Mouse (Mus musculus) hindbrain, embryonic 11.5 days (tissue): ENCODE measurements around the gene Gimap9. TPM values are rescaled to one million over a fixed set of nuclear protein-coding genes. Genes with fewer than 3 reads are reported as not detected.

Source experiments
- ATAC-seq: fragments of 200-750 bp; cut with Nextera tagmentation; 2 replicates; pipeline ENCODE4 v1.8.0; 2017; ENCODE audit warnings: mild to moderate bottlenecking, moderate TSS enrichment, moderate library complexity; ENCODE audit not compliant: low FRiP score
- DNase-seq: peaks from one replicate; pipeline ENCODE4 v3.0.0-alpha.2; 2015; ENCODE audit warnings: low spot score
- H3K27ac ChIP-seq: fragments of 300-500 bp; sonication (generic); 2 replicates; pipeline ENCODE4 v1.5.1; 2014; ENCODE audit warnings: mild to moderate bottlenecking, low read depth, low read length
- H3K27me3 ChIP-seq: fragments of 300-500 bp; sonication (generic); 2 replicates; pipeline ENCODE4 v1.6.1; 2014; ENCODE audit warnings: mild to moderate bottlenecking, low read length, moderate library complexity, mixed read lengths; ENCODE audit not compliant: control insufficient read depth, insufficient read depth
- H3K36me3 ChIP-seq: fragments of 300-500 bp; sonication (generic); 2 replicates; pipeline ENCODE4 v1.6.1; 2014; ENCODE audit warnings: mild to moderate bottlenecking, low read length, moderate library complexity, mixed read lengths; ENCODE audit not compliant: control insufficient read depth, insufficient read depth
- H3K4me1 ChIP-seq: fragments of 300-500 bp; sonication (generic); replicated peaks from 2 replicates; pipeline ENCODE4 v1.6.1; 2014; ENCODE audit warnings: low read length, mixed read lengths; ENCODE audit not compliant: control insufficient read depth, insufficient read depth
- H3K4me2 ChIP-seq: fragments of 300-500 bp; sonication (generic); replicated peaks from 2 replicates; pipeline ENCODE4 v1.6.1; 2014; ENCODE audit warnings: mild to moderate bottlenecking, low read depth, low read length
- H3K4me3 ChIP-seq: fragments of 300-500 bp; sonication (generic); 2 replicates; pipeline ENCODE4 v1.5.1; 2014; ENCODE audit warnings: low read depth, low read length
- H3K9ac ChIP-seq: fragments of 300-500 bp; sonication (generic); 2 replicates; pipeline ENCODE4 v1.6.1; 2014; ENCODE audit warnings: low read depth, low read length
- H3K9me3 ChIP-seq: fragments of 300-500 bp; sonication (generic); 2 replicates; pipeline ENCODE4 v1.6.1; 2016; ENCODE audit warnings: low read length; ENCODE audit not compliant: control insufficient read depth
- WGBS: fragments of 180-500 bp; shearing (Covaris S2); extraction: QIAGEN DNeasy Blood & Tissue Kit; methylation state at CpG from one replicate; pipeline ENCODE4 v1.1.7; 2014; 5-methylcytosine and 5-hydroxymethylcytosine counted together
- polyA plus RNA-seq: library from polyadenylated mRNA; unstranded; fragments of >200 nt; fragmentation: Nextera tagmentation; extraction: Ambion mirVana; gene quantifications from 2 replicates; pipeline ENCODE4 v1.2.1, GENCODE M21; 2014

The Gimap9 gene
- polyA plus RNA-seq, 1 experiment from 2014 or later, result 4.8 TPM

- 90% methylated on average over 2 of the region's 2 CpGs for WGBS
- no peak for DNase-seq
- ATAC-seq, result no peak
These were observed 40.8 kb upstream of the Gimap9 start for GRCm38 (mm10) chr6:48635105-48635504.

GRCm38 (mm10) chr6:48636515-48636914 lies 39.4 kb upstream of the Gimap9 start:
- Histone ChIP-seq H3K4me2 (no peak overlapping the region), H3K27ac (no peak overlapping the region), H3K36me3 (no peaks in the 10 kb centered on the region), H3K4me1 (no peaks in the 10 kb centered on the region), H3K9ac (no peak overlapping the region), H3K9me3 (no peaks in the 10 kb centered on the region), H3K27me3 (no peaks in the 10 kb centered on the region), H3K4me3 (no peak overlapping the region)
- WGBS, result 35% methylated on average over 6 of the region's 6 CpGs
- ATAC-seq, result no peak
- no peak for DNase-seq

More at GRCm38 (mm10) chr6:48635105-48635504, 40.8 kb upstream of the Gimap9 start:
- no peaks in the 10 kb centered on the region for H3K36me3 ChIP-seq
- H3K9me3 ChIP-seq, result no peaks in the 10 kb centered on the region
- H3K27me3 ChIP-seq, result no peaks in the 10 kb centered on the region; the same call in 1 of the 2 replicates
- H3K4me2 ChIP-seq, result no peak overlapping the region
- no peak overlapping the region for H3K27ac ChIP-seq
- no peak overlapping the region for H3K9ac ChIP-seq
- H3K4me3 ChIP-seq, result no peak overlapping the region
- no peaks in the 10 kb centered on the region for H3K4me1 ChIP-seq

- Histone ChIP-seq H3K27me3 (no peaks in the 10 kb centered on the region), H3K9ac (no peak overlapping the region), H3K4me2 (no peak overlapping the region), H3K36me3 (no peaks in the 10 kb centered on the region), H3K4me1 (no peaks in the 10 kb centered on the region), H3K27ac (no peak overlapping the region), H3K9me3 (no peaks in the 10 kb centered on the region), H3K4me3 (no peak overlapping the region)
- DNase-seq (no peak), ATAC-seq (no peak)
- WGBS, result 62% methylated on average over 6 of the region's 6 CpGs
These were observed 38.0 kb upstream of the Gimap9 start for GRCm38 (mm10) chr6:48637811-48638500.

- H3K4me3 ChIP-seq, result no peak overlapping the region
These were observed 37.4 kb upstream of the Gimap9 start for GRCm38 (mm10) chr6:48638553-48638952.

GRCm38 (mm10) chr6:48641391-48641790 lies 34.5 kb upstream of the Gimap9 start:
- DNase-seq, result no peak
- H3K9ac ChIP-seq, result no peak overlapping the region
- no peak overlapping the region for H3K4me3 ChIP-seq
- no peak overlapping the region for H3K4me2 ChIP-seq
- H3K4me1 ChIP-seq, result no peaks in the 10 kb centered on the region
- 79% methylated on average over 6 of the region's 6 CpGs for WGBS
- H3K27ac ChIP-seq, result no peak overlapping the region
- no peaks in the 10 kb centered on the region for H3K9me3 ChIP-seq
- no peaks in the 10 kb centered on the region for H3K27me3 ChIP-seq
- no peaks in the 10 kb centered on the region for H3K36me3 ChIP-seq
- ATAC-seq, result no peak

More at GRCm38 (mm10) chr6:48638553-48638952, 37.4 kb upstream of the Gimap9 start:
- no peaks in the 10 kb centered on the region for H3K4me1 ChIP-seq
- H3K27me3 ChIP-seq, result no peaks in the 10 kb centered on the region
- no peaks in the 10 kb centered on the region for H3K36me3 ChIP-seq
- H3K9me3 ChIP-seq, result no peaks in the 10 kb centered on the region
- 75% methylated on average over 2 of the region's 2 CpGs for whole genome bisulfite sequencing
- ATAC-seq (no peak), DNase-seq (no peak)
- H3K27ac ChIP-seq, result no peak overlapping the region
- no peak overlapping the region for H3K4me2 ChIP-seq
- H3K9ac ChIP-seq, result no peak overlapping the region

- no peak overlapping the region for H3K4me2 ChIP-seq
- H3K9me3 ChIP-seq, result no peaks in the 10 kb centered on the region
- no peak overlapping the region for H3K4me3 ChIP-seq
- ATAC-seq (no peak), DNase-seq (peak; percentile 84)
- no peaks in the 10 kb centered on the region for H3K36me3 ChIP-seq
- no peak overlapping the region for H3K27ac ChIP-seq
- 24% methylated on average over 4 of the region's 4 CpGs for WGBS
- H3K4me1 ChIP-seq, result no peaks in the 10 kb centered on the region
- H3K27me3 ChIP-seq, result no peaks in the 10 kb centered on the region
- H3K9ac ChIP-seq, result no peak overlapping the region
These were observed 33.1 kb upstream of the Gimap9 start for GRCm38 (mm10) chr6:48642764-48643292.

- WGBS, result 16% methylated on average over 12 of the region's 12 CpGs
- Histone ChIP-seq H3K4me1 (no peaks in the 10 kb centered on the region), H3K9ac (no peak overlapping the region), H3K4me3 (no peak overlapping the region), H3K9me3 (no peaks in the 10 kb centered on the region), H3K36me3 (no peaks in the 10 kb centered on the region), H3K27ac (no peak overlapping the region), H3K27me3 (no peaks in the 10 kb centered on the region), H3K4me2 (no peak overlapping the region)
- DNase-seq (peak; percentile 80), ATAC-seq (peak; percentile 40)
These were observed 30.1 kb upstream of the Gimap9 start for GRCm38 (mm10) chr6:48645660-48646308.

GRCm38 (mm10) chr6:48646309-48646690 lies 29.6 kb upstream of the Gimap9 start:
- no peaks in the 10 kb centered on the region for H3K4me1 ChIP-seq
- no peak overlapping the region for H3K4me3 ChIP-seq
- WGBS, result 85% methylated on average over 4 of the region's 4 CpGs
- H3K36me3 ChIP-seq, result no peaks in the 10 kb centered on the region
- no peak overlapping the region for H3K4me2 ChIP-seq
- DNase-seq (no peak), ATAC-seq (no peak)
- no peak overlapping the region for H3K27ac ChIP-seq
- no peaks in the 10 kb centered on the region for H3K9me3 ChIP-seq
- H3K27me3 ChIP-seq, result no peaks in the 10 kb centered on the region
- H3K9ac ChIP-seq, result no peak overlapping the region

- ATAC-seq (no peak), DNase-seq (peak; percentile 39)
- Histone ChIP-seq H3K4me2 (no peak within 1 kb of the TSS), H3K9ac (no peak within 1 kb of the TSS), H3K9me3 (no peaks in the 10 kb centered on the region), H3K27me3 (no peaks in the 10 kb centered on the region), H3K27ac (no peak within 1 kb of the TSS), H3K4me1 (no peaks in the 10 kb centered on the region), H3K36me3 (no peaks in the 10 kb centered on the region), H3K4me3 (no peak within 1 kb of the TSS)
- 50% methylated on average over 3 of the region's 3 CpGs for WGBS
These were observed 28.9 kb upstream of the Gimap9 start, which contains the start of gene Gimap8 for GRCm38 (mm10) chr6:48646995-48647394. Gimap8 (plus strand) TSS chr6:48647234.
